8 mouse cellular contexts compared by ENCODE assay signal in the genomic region with DNA sequence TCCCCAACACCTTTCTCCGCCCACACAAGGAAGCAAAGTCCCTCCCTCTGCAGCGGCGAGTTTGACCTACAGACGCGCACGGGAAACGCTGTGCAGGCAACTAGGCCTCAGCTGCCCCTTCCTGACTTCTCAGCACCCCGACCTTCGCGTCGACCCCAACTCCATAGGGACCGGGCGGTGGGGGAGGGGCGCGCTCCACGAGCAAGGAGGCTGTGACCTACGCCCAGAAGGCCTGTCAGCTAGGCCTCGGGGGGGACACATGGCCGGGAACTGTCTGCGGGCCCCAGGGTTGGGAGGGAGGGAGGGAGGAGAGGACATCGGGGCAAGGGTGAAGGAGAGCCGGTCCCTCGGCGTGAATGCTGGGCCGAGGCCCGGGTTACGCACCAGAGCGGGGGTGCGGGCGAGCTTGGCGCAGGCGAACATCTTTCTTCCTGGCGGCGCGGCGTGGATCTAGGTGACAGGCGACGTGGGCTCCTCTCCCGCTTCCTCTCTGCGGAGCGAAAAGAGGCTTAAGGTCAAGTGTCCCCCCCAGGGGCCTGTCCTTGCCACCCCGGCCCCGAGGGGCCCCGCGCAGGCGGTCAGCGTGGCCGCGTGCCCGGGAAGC. TPM values are rescaled to one million over a fixed set of nuclear protein-coding genes. Genes with fewer than 3 reads are reported as not detected.
DNase-seq lines count a peak whose midpoint lies in the region; ATAC-seq and TF ChIP-seq lines count a peak whose summit lies in the region.

No protein-coding gene starts in this region.

- TF ChIP-seq POLR2A in bone marrow macrophage, adult 2 months (IDR thresholded peaks at IDR 0.05; ENCODE audit: borderline replicate concordance, low read depth, low read length): no peak

- peak; percentile 70 for ATAC-seq in heart, embryonic 12.5 days (ENCODE audit: insufficient number of reproducible peaks, low FRiP score)
- ATAC-seq in kidney, embryonic 16.5 days (ENCODE audit: low FRiP score, low TSS enrichment): peak; percentile 65
- ATAC-seq in liver, embryonic 14.5 days (ENCODE audit: insufficient read depth): peak; percentile 58
- ATAC-seq in stomach, embryonic 16.5 days (ENCODE audit: insufficient read depth, low FRiP score): peak; percentile 57; the same call in 1 of the 2 replicates

- no peaks in the 10 kb centered on the region for H3K9me3 ChIP-seq in erythroblast, embryonic 14.5 days (ENCODE audit: control insufficient read depth, low read length)
- no peaks in the 10 kb centered on the region for H3K9me3 ChIP-seq in heart, embryonic 12.5 days (replicated peaks)
- no peaks in the 10 kb centered on the region for H3K9me3 ChIP-seq in kidney, embryonic 16.5 days (ENCODE audit: low read length)
- no peaks in the 10 kb centered on the region for H3K9me3 ChIP-seq in liver, embryonic 14.5 days (ENCODE audit: control insufficient read depth, low read length)
- H3K9me3 ChIP-seq in stomach, embryonic 16.5 days (replicated peaks; ENCODE audit: control insufficient read depth, low read length): no peaks in the 10 kb centered on the region

- peaks cover 44% of the 10 kb centered on the region for H3K36me3 ChIP-seq in C2C12 (ENCODE audit: control insufficient read depth, insufficient read depth)
- H3K36me3 ChIP-seq in erythroblast, embryonic 14.5 days (ENCODE audit: control insufficient read depth): peaks cover 40% of the 10 kb centered on the region
- H3K36me3 ChIP-seq in heart, embryonic 12.5 days: peaks cover 35% of the 10 kb centered on the region
- H3K36me3 ChIP-seq in kidney, embryonic 16.5 days (ENCODE audit: insufficient read depth, low read length): peaks cover 32% of the 10 kb centered on the region
- H3K36me3 ChIP-seq in liver, embryonic 14.5 days (replicated peaks; ENCODE audit: control insufficient read depth, insufficient read depth, low read depth): peaks cover 28% of the 10 kb centered on the region
- H3K36me3 ChIP-seq in stomach, embryonic 16.5 days (ENCODE audit: control insufficient read depth, insufficient read depth, low read length): peaks cover 27% of the 10 kb centered on the region

- H3K4me3 ChIP-seq in C2C12 (ENCODE audit: insufficient read depth, poor library complexity, severe bottlenecking): peak overlapping the region; percentile 99
- peak overlapping the region; percentile 75 for H3K4me3 ChIP-seq in bone marrow macrophage, adult 2 months (ENCODE audit: insufficient read depth, low read length)
- H3K4me3 ChIP-seq in erythroblast, embryonic 14.5 days (replicated peaks): peak overlapping the region; percentile 97
- peak overlapping the region; percentile 97 for H3K4me3 ChIP-seq in heart, embryonic 12.5 days
- peak overlapping the region; percentile 99 for H3K4me3 ChIP-seq in kidney, embryonic 16.5 days (ENCODE audit: low read length)
- peak overlapping the region; percentile 87 to 100 for H3K4me3 ChIP-seq in liver, embryonic 14.5 days (ENCODE audit: insufficient read depth in 1 of 2, low read depth in 2 of 2, low read length in 2 of 2)
- H3K4me3 ChIP-seq in stomach, embryonic 16.5 days (replicated peaks; ENCODE audit: low read length): peak overlapping the region; percentile 100

- no peak for TF ChIP-seq CTCF in C2C12 (IDR thresholded peaks at IDR 0.05; ENCODE audit: control insufficient read depth, insufficient read depth, insufficient read length)
- TF ChIP-seq CTCF in bone marrow macrophage, adult 2 months (IDR thresholded peaks at IDR 0.05; ENCODE audit: low read depth, low read length): no peak
- TF ChIP-seq CTCF in liver, embryonic 14.5 days (IDR thresholded peaks at IDR 0.05; ENCODE audit: low read depth): no peak

- under 1% methylated on average over 42 of the region's 50 CpGs for WGBS in heart, embryonic 12.5 days
- WGBS in kidney, embryonic 16.5 days: under 1% methylated on average over 41 of the region's 50 CpGs
- WGBS in liver, embryonic 14.5 days (ENCODE audit: insufficient replicate concordance): 0% methylated on average over 32 of the region's 50 CpGs
- under 1% methylated on average over 50 of the region's 50 CpGs for WGBS in stomach, embryonic 16.5 days

- peaks cover 4% of the 10 kb centered on the region for H3K4me1 ChIP-seq in bone marrow macrophage, adult 2 months (ENCODE audit: control insufficient read depth, insufficient read depth, low read length)
- peaks cover 36% of the 10 kb centered on the region for H3K4me1 ChIP-seq in erythroblast, embryonic 14.5 days (ENCODE audit: control insufficient read depth)
- H3K4me1 ChIP-seq in heart, embryonic 12.5 days (replicated peaks): peaks cover 11% of the 10 kb centered on the region
- H3K4me1 ChIP-seq in kidney, embryonic 16.5 days (ENCODE audit: insufficient read depth, low read length): peaks cover 16% of the 10 kb centered on the region; the same call in 1 of the 2 replicates
- peaks cover 9% of the 10 kb centered on the region in 2 experiments for H3K4me1 ChIP-seq in liver, embryonic 14.5 days (replicated peaks; ENCODE audit: control insufficient read depth in 2 of 2, insufficient read depth in 2 of 2, low read length in 1 of 2)
- peaks cover 10% of the 10 kb centered on the region for H3K4me1 ChIP-seq in stomach, embryonic 16.5 days (ENCODE audit: control insufficient read depth, insufficient read depth, low read length)

- peak overlapping the region; percentile 75 for H3K4me2 ChIP-seq in heart, embryonic 12.5 days
- peak overlapping the region; percentile 81 for H3K4me2 ChIP-seq in kidney, embryonic 16.5 days (replicated peaks; ENCODE audit: low read depth, low read length)
- peak overlapping the region; percentile 87 for H3K4me2 ChIP-seq in liver, embryonic 14.5 days (ENCODE audit: low read depth)
- H3K4me2 ChIP-seq in stomach, embryonic 16.5 days (ENCODE audit: low read depth, low read length): peak overlapping the region; percentile 73

- DNase-seq in liver, embryonic 14.5 days (ENCODE audit: low read depth in 3 of 3, low spot score in 3 of 3): no peak
- DNase-seq in neural tube, embryonic 10.5 days (ENCODE audit: extremely low spot score, low spot score): peak; percentile 65

- no peak for TF ChIP-seq EP300 in liver, embryonic 14.5 days (IDR thresholded peaks at IDR 0.05; ENCODE audit: low read depth)

- H3ac ChIP-seq in C2C12 (ENCODE audit: control insufficient read depth, insufficient read length, low read depth): peak overlapping the region; percentile 97

- peak overlapping the region; percentile 77 for H3K27ac ChIP-seq in bone marrow macrophage, adult 2 months (ENCODE audit: insufficient read depth, low read depth, low read length)
- peak overlapping the region; percentile 97 for H3K27ac ChIP-seq in heart, embryonic 12.5 days (ENCODE audit: poor library complexity, severe bottlenecking)
- H3K27ac ChIP-seq in kidney, embryonic 16.5 days (ENCODE audit: low read length): peak overlapping the region; percentile 93
- peak overlapping the region; percentile 83 for H3K27ac ChIP-seq in liver, embryonic 14.5 days
- peak overlapping the region; percentile 97 for H3K27ac ChIP-seq in stomach, embryonic 16.5 days (ENCODE audit: low read length)

- H3K9ac ChIP-seq in heart, embryonic 12.5 days: peak overlapping the region; percentile 100
- peak overlapping the region; percentile 100 for H3K9ac ChIP-seq in kidney, embryonic 16.5 days (replicated peaks; ENCODE audit: low read length)
- peak overlapping the region; percentile 99 for H3K9ac ChIP-seq in liver, embryonic 14.5 days (replicated peaks)
- peak overlapping the region; percentile 100 for H3K9ac ChIP-seq in stomach, embryonic 16.5 days (ENCODE audit: low read length)

- H3K79me3 ChIP-seq in C2C12 (ENCODE audit: low read depth): peaks cover 24% of the 10 kb centered on the region

- no peaks in the 10 kb centered on the region for H3K27me3 ChIP-seq in C2C12 (ENCODE audit: control insufficient read depth, insufficient read depth, insufficient read length)
- H3K27me3 ChIP-seq in erythroblast, embryonic 14.5 days (ENCODE audit: control insufficient read depth): peaks cover 2% of the 10 kb centered on the region
- no peaks in the 10 kb centered on the region for H3K27me3 ChIP-seq in heart, embryonic 12.5 days (replicated peaks)
- H3K27me3 ChIP-seq in kidney, embryonic 16.5 days (ENCODE audit: insufficient read depth, low read length): no peaks in the 10 kb centered on the region
- H3K27me3 ChIP-seq in liver, embryonic 14.5 days (ENCODE audit: control insufficient read depth, insufficient read depth, low read length): no peaks in the 10 kb centered on the region
- no peaks in the 10 kb centered on the region for H3K27me3 ChIP-seq in stomach, embryonic 16.5 days (ENCODE audit: control insufficient read depth, insufficient read depth, low read length)

- H3K79me2 ChIP-seq in C2C12 (ENCODE audit: control insufficient read depth, insufficient read depth): peaks cover 48% of the 10 kb centered on the region

TF ChIP-seq in C2C12, 6 proteins besides CTCF, POLR2A, EP300 and RAD21 (continues in another document):
- TF ChIP-seq MYOG (IDR thresholded peaks at IDR 0.05; ENCODE audit: control insufficient read depth, extremely low read depth, insufficient read length): no peak
- TF ChIP-seq USF1 (IDR thresholded peaks at IDR 0.05; ENCODE audit: low read depth): no peak
- no peak for TF ChIP-seq MAX (IDR thresholded peaks at IDR 0.05)
- no peak for TF ChIP-seq MYOD1 (IDR thresholded peaks at IDR 0.05; ENCODE audit: control insufficient read depth, insufficient read length, low read depth)
- TF ChIP-seq FOSL1 (IDR thresholded peaks at IDR 0.05; ENCODE audit: insufficient read depth, low read length, poor library complexity, severe bottlenecking): no peak

RNA-seq across cellular contexts. Expression of a gene that starts 0.5 kb away (rescaled TPM):
- 1,509 TPM for polyA plus RNA-seq in C2C12 (2012; fragmentation: generic; extraction: Trizol)
- 284 and 308 TPM in 2 replicates for polyA plus RNA-seq in bone marrow macrophage, adult 2 months (2012; ENCODE audit: insufficient read depth, insufficient read length, missing spikeins)
- polyA plus RNA-seq in erythroblast, embryonic 14.5 days (2012): 122 and 165 TPM in 2 replicates
- polyA plus RNA-seq in heart, embryonic 12.5 days (2016; fragmentation: Nextera tagmentation; extraction: Ambion mirVana): 1,951 and 2,142 TPM in 2 replicates
- polyA plus RNA-seq in kidney, embryonic 16.5 days (2015; fragmentation: Nextera tagmentation; extraction: Ambion mirVana): 1,452 and 1,475 TPM in 2 replicates
- polyA plus RNA-seq in liver, embryonic 14.5 days (2012; rRNA removed): 363 and 406 TPM in 2 replicates
- 732 and 769 TPM in 2 replicates for polyA plus RNA-seq in liver, embryonic 14.5 days (2014; fragmentation: Nextera tagmentation; extraction: Ambion mirVana)
- 1,111 and 1,187 TPM in 2 replicates for polyA plus RNA-seq in stomach, embryonic 16.5 days (2015; fragmentation: Nextera tagmentation; extraction: Ambion mirVana)

RNA-seq across cellular contexts. Expression of a gene that starts 18.2 kb away (rescaled TPM):
- 7.7 TPM for polyA plus RNA-seq in C2C12 (2012; fragmentation: generic; extraction: Trizol)
- 44.2 and 46.2 TPM in 2 replicates for polyA plus RNA-seq in bone marrow macrophage, adult 2 months (2012; ENCODE audit: insufficient read depth, insufficient read length, missing spikeins)
- 0.33 and 0.43 TPM in 2 replicates for polyA plus RNA-seq in erythroblast, embryonic 14.5 days (2012)
- 47.9 and 50.3 TPM in 2 replicates for polyA plus RNA-seq in heart, embryonic 12.5 days (2016; fragmentation: Nextera tagmentation; extraction: Ambion mirVana)
- 66.9 and 75.0 TPM in 2 replicates for polyA plus RNA-seq in kidney, embryonic 16.5 days (2015; fragmentation: Nextera tagmentation; extraction: Ambion mirVana)
- 5.9 and 8.2 TPM in 2 replicates for polyA plus RNA-seq in liver, embryonic 14.5 days (2012; rRNA removed)
- 13.0 and 14.6 TPM in 2 replicates for polyA plus RNA-seq in liver, embryonic 14.5 days (2014; fragmentation: Nextera tagmentation; extraction: Ambion mirVana)
- polyA plus RNA-seq in stomach, embryonic 16.5 days (2015; fragmentation: Nextera tagmentation; extraction: Ambion mirVana): 60.2 and 65.4 TPM in 2 replicates
